13 mouse cellular contexts compared by ENCODE assay signal in the genomic region with DNA sequence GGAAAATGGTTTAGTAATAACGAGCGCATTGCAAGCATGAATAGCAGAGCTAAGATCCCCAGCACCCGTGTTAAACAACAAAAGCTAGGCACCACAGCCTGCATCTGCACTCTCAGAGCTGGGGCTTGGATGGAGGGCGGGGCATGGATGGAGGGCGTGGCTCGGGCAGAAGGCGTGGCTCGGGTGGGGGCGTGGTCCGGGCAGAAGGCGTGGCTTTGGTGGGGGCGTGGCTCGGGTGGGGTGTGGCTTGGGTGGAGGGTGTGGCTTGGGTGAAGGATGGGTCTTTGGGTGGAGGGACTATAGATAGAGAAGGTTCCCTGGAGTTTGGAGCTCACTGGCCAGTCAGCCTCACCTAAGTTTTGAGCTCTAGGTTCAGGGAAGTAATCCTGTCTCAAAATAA. TPM values are rescaled to one million over a fixed set of nuclear protein-coding genes. Genes with fewer than 3 reads are reported as not detected.
DNase-seq lines count a peak whose midpoint lies in the region; ATAC-seq and TF ChIP-seq lines count a peak whose summit lies in the region.
"Had no signal": no experiment of that assay in that cellular context is flagged by ENCODE, and none has a peak within 500 bp of the region (broad histone marks: within the 10 kb centered on the region; RNA-seq: fewer than 3 reads in every experiment).

No protein-coding gene starts in this region.

- no peaks in the 10 kb centered on the region for H3K9me3 ChIP-seq in heart, embryonic 10.5 days
- no peaks in the 10 kb centered on the region for H3K9me3 ChIP-seq in kidney, embryonic 14.5 days (ENCODE audit: control insufficient read depth, low read length)
- no peaks in the 10 kb centered on the region for H3K9me3 ChIP-seq in intestine, postnatal 0 days (ENCODE audit: control insufficient read depth)
- H3K9me3 ChIP-seq: embryonic facial prominence, embryonic 15.5 days; heart, embryonic 13.5 days had no signal

- no peaks in the 10 kb centered on the region for H3K27me3 ChIP-seq in heart, embryonic 10.5 days (ENCODE audit: insufficient read depth, poor library complexity, severe bottlenecking)
- H3K27me3 ChIP-seq in kidney, embryonic 14.5 days (ENCODE audit: control insufficient read depth, insufficient read depth, low read length), result no peaks in the 10 kb centered on the region
- no peaks in the 10 kb centered on the region for H3K27me3 ChIP-seq in intestine, postnatal 0 days (replicated peaks; ENCODE audit: control insufficient read depth, insufficient read depth, low read length)
- H3K27me3 ChIP-seq: embryonic facial prominence, embryonic 15.5 days; heart, embryonic 13.5 days had no signal

- H3K36me3 ChIP-seq in heart, embryonic 10.5 days, result peaks cover 8% of the 10 kb centered on the region; the same call in 1 of the 2 replicates
- H3K36me3 ChIP-seq in kidney, embryonic 14.5 days (ENCODE audit: control insufficient read depth, insufficient read depth, low read length), result 0 out of 2 replicates have a peak, but pooled peaks cover 4% of the 10 kb centered on the region
- peaks cover 3% of the 10 kb centered on the region; the same call in 1 of the 2 replicates for H3K36me3 ChIP-seq in intestine, postnatal 0 days (ENCODE audit: control insufficient read depth, insufficient read depth)
- H3K36me3 ChIP-seq: heart, embryonic 13.5 days had no signal

- H3K4me2 ChIP-seq in kidney, embryonic 14.5 days (replicated peaks; ENCODE audit: low read depth, low read length), result no peak overlapping the region
- no peak overlapping the region for H3K4me2 ChIP-seq in intestine, postnatal 0 days (replicated peaks; ENCODE audit: low read depth)
- H3K4me2 ChIP-seq: embryonic facial prominence, embryonic 15.5 days; heart, embryonic 13.5 days had no signal

- no peak overlapping the region for H3K27ac ChIP-seq in heart, embryonic 10.5 days
- H3K27ac ChIP-seq in kidney, embryonic 14.5 days (ENCODE audit: low read depth, low read length), result no peak overlapping the region
- H3K27ac ChIP-seq in intestine, postnatal 0 days (ENCODE audit: low read depth, low read length), result no peak overlapping the region
- H3K27ac ChIP-seq: embryonic facial prominence, embryonic 15.5 days; heart, embryonic 13.5 days had no signal

- no peak for TF ChIP-seq CTCF in intestine, postnatal 0 days (IDR thresholded peaks at IDR 0.05; ENCODE audit: low read depth)

- no peak for ATAC-seq in kidney, embryonic 14.5 days (ENCODE audit: low FRiP score, low TSS enrichment)
- ATAC-seq in inflammation-experienced regulatory T-cells, adult 6 months, result no peak
- no peak; the same call in 1 of the 2 replicates for ATAC-seq in intestine, postnatal 0 days

- peaks cover 77% of the 10 kb centered on the region for H3K4me1 ChIP-seq in heart, embryonic 10.5 days
- peaks cover 32% of the 10 kb centered on the region for H3K4me1 ChIP-seq in kidney, embryonic 14.5 days (ENCODE audit: control insufficient read depth, insufficient read depth, low read length)
- peaks cover 15% of the 10 kb centered on the region; the same call in 1 of the 2 replicates for H3K4me1 ChIP-seq in intestine, postnatal 0 days (replicated peaks; ENCODE audit: control insufficient read depth, insufficient read depth, low read length)

- 73% methylated on average over 13 of the region's 13 CpGs for WGBS in heart, embryonic 10.5 days
- 86% methylated on average over 13 of the region's 13 CpGs for WGBS in kidney, embryonic 14.5 days
- WGBS in intestine, postnatal 0 days, result 78% methylated on average over 13 of the region's 13 CpGs

- no peak overlapping the region for H3K9ac ChIP-seq in kidney, embryonic 14.5 days (ENCODE audit: low read depth, low read length)
- H3K9ac ChIP-seq in intestine, postnatal 0 days (ENCODE audit: low read depth, low read length), result no peak overlapping the region
- H3K9ac ChIP-seq: embryonic facial prominence, embryonic 15.5 days; heart, embryonic 13.5 days had no signal

- no peak overlapping the region for H3K4me3 ChIP-seq in heart, embryonic 10.5 days
- no peak overlapping the region for H3K4me3 ChIP-seq in kidney, embryonic 14.5 days (ENCODE audit: low read length)
- H3K4me3 ChIP-seq in intestine, postnatal 0 days (ENCODE audit: low read depth, low read length), result no peak overlapping the region
- H3K4me3 ChIP-seq: embryonic facial prominence, embryonic 15.5 days; heart, embryonic 13.5 days had no signal

- peak; percentile 92 for DNase-seq in heart, embryonic 10.5 days (ENCODE audit: low spot score)
- no peak for DNase-seq in heart, adult 9 months (ENCODE audit: low spot score in 2 of 2)
- DNase-seq in thymus, postnatal 14 days, result peak; percentile 12
- no peak for DNase-seq in thymus, postnatal 0 days (ENCODE audit: low spot score)
- peak; percentile 57 for DNase-seq in liver
- DNase-seq: cerebellum, postnatal 36 days; kidney, postnatal 25 days; lung, postnatal 36 days had no signal

RNA-seq across cellular contexts. Expression of a gene that starts 45.8 kb away (rescaled TPM):
- polyA plus RNA-seq in heart, embryonic 10.5 days (2016; fragmentation: Nextera tagmentation; extraction: Ambion mirVana), result 53.2 and 61.8 TPM in 2 replicates
- polyA plus RNA-seq in thymus, postnatal 0 days (2015; fragmentation: Nextera tagmentation; extraction: Ambion mirVana), result 12.8 and 14.1 TPM in 2 replicates
- polyA plus RNA-seq in kidney, embryonic 14.5 days (2014; fragmentation: Nextera tagmentation; extraction: Ambion mirVana), result 65.8 and 80.8 TPM in 2 replicates
- 1 to 10 TPM in 1 of 3 experiments, under 1 TPM in 2; 0.75 to 1.0 (median 0.88) TPM for polyA plus RNA-seq in inflammation-experienced regulatory T-cells, adult 6 months (2017; shearing (Covaris generic))
- 32.4 and 37.4 TPM in 2 replicates for polyA plus RNA-seq in intestine, postnatal 0 days (2015; fragmentation: Nextera tagmentation; extraction: Ambion mirVana)

Comparison
In these comparisons a context has a peak if more than half of its experiments do, and no peak if none do; other contexts are left out.
1. DNase-seq: peak in heart, embryonic 10.5 days (single experiment), thymus, postnatal 14 days (single experiment) and liver (single experiment); none in heart, adult 9 months (0 of 2) and thymus, postnatal 0 days (single experiment).